ENCODE assay signal across 8 mouse cellular contexts in genomic region chr10:128807018-128807417, GRCm38 (mm10). TPM values are rescaled to one million over a fixed set of nuclear protein-coding genes. Genes with fewer than 3 reads are reported as not detected.
DNase-seq lines count a peak whose midpoint lies in the region; ATAC-seq and TF ChIP-seq lines count a peak whose summit lies in the region.

No protein-coding gene starts in this region.

- 0 out of 2 replicates have a peak overlapping the region, but pooled peaks have one; percentile 97 for H3K27ac ChIP-seq in heart, embryonic 13.5 days (replicated peaks)
- no peak overlapping the region for H3K27ac ChIP-seq in bone marrow macrophage, adult 2 months (ENCODE audit: insufficient read depth, low read depth, low read length)
- no peak overlapping the region for H3K27ac ChIP-seq in hindbrain, embryonic 15.5 days (replicated peaks)
- H3K27ac ChIP-seq in midbrain, embryonic 14.5 days (replicated peaks; ENCODE audit: low read depth, low read length) = no peak overlapping the region

- H3K4me1 ChIP-seq in heart, embryonic 13.5 days = peaks cover 54% of the 10 kb centered on the region
- peaks cover 29% of the 10 kb centered on the region for H3K4me1 ChIP-seq in bone marrow macrophage, adult 2 months (ENCODE audit: control insufficient read depth, insufficient read depth, low read length)
- peaks cover 64% of the 10 kb centered on the region for H3K4me1 ChIP-seq in hindbrain, embryonic 15.5 days (replicated peaks)
- peaks cover 45% of the 10 kb centered on the region for H3K4me1 ChIP-seq in midbrain, embryonic 14.5 days (ENCODE audit: control insufficient read depth, insufficient read depth, low read length)

- DNase-seq in heart, adult 9 months (ENCODE audit: low spot score in 2 of 2) = no peak
- no peak for DNase-seq in midbrain, embryonic 14.5 days
- DNase-seq in left cerebral cortex, postnatal 4 days = no peak
- DNase-seq in embryo, embryonic 10.5 days (ENCODE audit: low spot score) = no peak

- WGBS in heart, embryonic 13.5 days = 84% methylated on average over 8 of the region's 8 CpGs
- WGBS in hindbrain, embryonic 15.5 days = 89% methylated on average over 8 of the region's 8 CpGs
- WGBS in midbrain, embryonic 14.5 days = 93% methylated on average over 8 of the region's 8 CpGs

- H3K4me3 ChIP-seq in heart, embryonic 13.5 days = peak overlapping the region; percentile 77
- peak overlapping the region; percentile 84 for H3K4me3 ChIP-seq in bone marrow macrophage, adult 2 months (ENCODE audit: insufficient read depth, low read length)
- H3K4me3 ChIP-seq in hindbrain, embryonic 15.5 days = peak overlapping the region; percentile 54
- H3K4me3 ChIP-seq in midbrain, embryonic 14.5 days (replicated peaks; ENCODE audit: low read depth, low read length) = peak overlapping the region; percentile 76

- no peak for TF ChIP-seq CTCF in bone marrow macrophage, adult 2 months (IDR thresholded peaks at IDR 0.05; ENCODE audit: low read depth, low read length)

- ATAC-seq in heart, embryonic 13.5 days (ENCODE audit: extremely low read depth, insufficient number of reproducible peaks, low FRiP score, low TSS enrichment) = no peak
- no peak for ATAC-seq in hindbrain, embryonic 15.5 days (ENCODE audit: low FRiP score, low read depth)
- ATAC-seq in midbrain, embryonic 14.5 days (ENCODE audit: low FRiP score, low TSS enrichment) = no peak
- no peak for ATAC-seq in inflammation-experienced regulatory T-cells, adult 6 months

- intact Hi-C loops in left cerebral cortex, postnatal 4 days (cut with DNase I) = no loop called here

- peak overlapping the region; percentile 78 for H3K4me2 ChIP-seq in heart, embryonic 13.5 days
- peak overlapping the region; percentile 79 for H3K4me2 ChIP-seq in hindbrain, embryonic 15.5 days
- H3K4me2 ChIP-seq in midbrain, embryonic 14.5 days (ENCODE audit: low read length) = peak overlapping the region; percentile 62

- TF ChIP-seq POLR2A in bone marrow macrophage, adult 2 months (IDR thresholded peaks at IDR 0.05; ENCODE audit: borderline replicate concordance, low read depth, low read length) = no peak

- H3K9ac ChIP-seq in heart, embryonic 13.5 days = peak overlapping the region; percentile 92
- H3K9ac ChIP-seq in hindbrain, embryonic 15.5 days = no peak overlapping the region
- peak overlapping the region; percentile 6; the same call in 1 of the 2 replicates for H3K9ac ChIP-seq in midbrain, embryonic 14.5 days (replicated peaks; ENCODE audit: low read length)

- H3K36me3 ChIP-seq in heart, embryonic 13.5 days = peaks cover 45% of the 10 kb centered on the region
- no peaks in the 10 kb centered on the region for H3K36me3 ChIP-seq in hindbrain, embryonic 15.5 days
- peaks cover 27% of the 10 kb centered on the region for H3K36me3 ChIP-seq in midbrain, embryonic 14.5 days (ENCODE audit: control insufficient read depth, insufficient read depth, low read length)

- H3K9me3 ChIP-seq in heart, embryonic 13.5 days = no peaks in the 10 kb centered on the region
- no peaks in the 10 kb centered on the region for H3K9me3 ChIP-seq in hindbrain, embryonic 15.5 days
- no peaks in the 10 kb centered on the region for H3K9me3 ChIP-seq in midbrain, embryonic 14.5 days (ENCODE audit: control insufficient read depth, low read length)

- no peaks in the 10 kb centered on the region for H3K27me3 ChIP-seq in heart, embryonic 13.5 days (replicated peaks)
- no peaks in the 10 kb centered on the region for H3K27me3 ChIP-seq in hindbrain, embryonic 15.5 days
- H3K27me3 ChIP-seq in midbrain, embryonic 14.5 days (ENCODE audit: control insufficient read depth, insufficient read depth, low read length) = no peaks in the 10 kb centered on the region

RNA-seq across cellular contexts. Expression of gene Tmem198b, which starts 2.8 kb away (rescaled TPM):
- 18.7 and 19.0 TPM in 2 replicates for polyA plus RNA-seq in heart, embryonic 13.5 days (2015; fragmentation: Nextera tagmentation; extraction: Ambion mirVana)
- 14.3 and 18.0 TPM in 2 replicates for polyA plus RNA-seq in bone marrow macrophage, adult 2 months (2012; ENCODE audit: insufficient read depth, insufficient read length, missing spikeins)
- 17.0 and 19.9 TPM in 2 replicates for polyA plus RNA-seq in hindbrain, embryonic 15.5 days (2015; fragmentation: Nextera tagmentation; extraction: Ambion mirVana)
- 11.7 and 13.1 TPM in 2 replicates for polyA plus RNA-seq in midbrain, embryonic 14.5 days (2014; fragmentation: Nextera tagmentation; extraction: Ambion mirVana)
- total RNA-seq in left cerebral cortex, postnatal 4 days (2021) = 10 to 100 TPM; 14.1 to 14.2 TPM
- polyA plus RNA-seq in inflammation-experienced regulatory T-cells, adult 6 months (2017; shearing (Covaris generic)) = 1 to 10 TPM; 3.9 to 5.3 (median 5.3) TPM

RNA-seq across cellular contexts. Expression of gene Dnajc14, which starts 3.2 kb away (rescaled TPM):
- 35.3 and 38.8 TPM in 2 replicates for polyA plus RNA-seq in heart, embryonic 13.5 days (2015; fragmentation: Nextera tagmentation; extraction: Ambion mirVana)
- 65.2 and 65.7 TPM in 2 replicates for polyA plus RNA-seq in bone marrow macrophage, adult 2 months (2012; ENCODE audit: insufficient read depth, insufficient read length, missing spikeins)
- 50.5 and 51.9 TPM in 2 replicates for polyA plus RNA-seq in hindbrain, embryonic 15.5 days (2015; fragmentation: Nextera tagmentation; extraction: Ambion mirVana)
- 38.6 and 42.7 TPM in 2 replicates for polyA plus RNA-seq in midbrain, embryonic 14.5 days (2014; fragmentation: Nextera tagmentation; extraction: Ambion mirVana)
- 10 to 100 TPM; 59.3 to 63.3 TPM for total RNA-seq in left cerebral cortex, postnatal 4 days (2021)
- polyA plus RNA-seq in inflammation-experienced regulatory T-cells, adult 6 months (2017; shearing (Covaris generic)) = 10 to 100 TPM; 74.6 to 77.3 (median 75.8) TPM

RNA-seq across cellular contexts. Expression of gene Sarnp, which starts 10.1 kb away (rescaled TPM):
- 164 and 175 TPM in 2 replicates for polyA plus RNA-seq in heart, embryonic 13.5 days (2015; fragmentation: Nextera tagmentation; extraction: Ambion mirVana)
- polyA plus RNA-seq in bone marrow macrophage, adult 2 months (2012; ENCODE audit: insufficient read depth, insufficient read length, missing spikeins) = 62.2 and 81.9 TPM in 2 replicates
- 146 and 151 TPM in 2 replicates for polyA plus RNA-seq in hindbrain, embryonic 15.5 days (2015; fragmentation: Nextera tagmentation; extraction: Ambion mirVana)
- polyA plus RNA-seq in midbrain, embryonic 14.5 days (2014; fragmentation: Nextera tagmentation; extraction: Ambion mirVana) = 150 and 152 TPM in 2 replicates
- total RNA-seq in left cerebral cortex, postnatal 4 days (2021) = 10 to 100 TPM; 50.9 to 53.4 TPM
- 100 to 1,000 TPM; 195 to 238 (median 227) TPM for polyA plus RNA-seq in inflammation-experienced regulatory T-cells, adult 6 months (2017; shearing (Covaris generic))

RNA-seq across cellular contexts. Expression of gene Ormdl2, which starts 14.4 kb away (rescaled TPM):
- polyA plus RNA-seq in heart, embryonic 13.5 days (2015; fragmentation: Nextera tagmentation; extraction: Ambion mirVana) = 47.2 and 50.0 TPM in 2 replicates
- polyA plus RNA-seq in bone marrow macrophage, adult 2 months (2012; ENCODE audit: insufficient read depth, insufficient read length, missing spikeins) = 78.1 and 83.5 TPM in 2 replicates
- polyA plus RNA-seq in hindbrain, embryonic 15.5 days (2015; fragmentation: Nextera tagmentation; extraction: Ambion mirVana) = 28.1 and 28.8 TPM in 2 replicates
- polyA plus RNA-seq in midbrain, embryonic 14.5 days (2014; fragmentation: Nextera tagmentation; extraction: Ambion mirVana) = 23.4 and 24.8 TPM in 2 replicates
- 1 to 10 TPM; 4.3 to 5.2 TPM for total RNA-seq in left cerebral cortex, postnatal 4 days (2021)
- 10 to 100 TPM; 65.5 to 78.4 (median 71.5) TPM for polyA plus RNA-seq in inflammation-experienced regulatory T-cells, adult 6 months (2017; shearing (Covaris generic))

RNA-seq across cellular contexts. Expression of gene Mmp19, which starts 16.3 kb away (rescaled TPM):
- 0.87 and 1.1 TPM in 2 replicates for polyA plus RNA-seq in heart, embryonic 13.5 days (2015; fragmentation: Nextera tagmentation; extraction: Ambion mirVana)
- polyA plus RNA-seq in bone marrow macrophage, adult 2 months (2012; ENCODE audit: insufficient read depth, insufficient read length, missing spikeins) = 26.8 and 28.3 TPM in 2 replicates
- 0.73 and 0.98 TPM in 2 replicates for polyA plus RNA-seq in hindbrain, embryonic 15.5 days (2015; fragmentation: Nextera tagmentation; extraction: Ambion mirVana)
- 0.22 and 0.41 TPM in 2 replicates for polyA plus RNA-seq in midbrain, embryonic 14.5 days (2014; fragmentation: Nextera tagmentation; extraction: Ambion mirVana)
- total RNA-seq in left cerebral cortex, postnatal 4 days (2021) = 1 to 10 TPM in 1 of 2 experiments, under 1 TPM in 1; 0.74 to 1.3 TPM
- under 1 TPM; 0.21 to 0.68 (median 0.22) TPM for polyA plus RNA-seq in inflammation-experienced regulatory T-cells, adult 6 months (2017; shearing (Covaris generic))
